Mouse (Mus musculus): ENCODE results near the gene Atm.

- TF ChIP-seq CTCF (conservative IDR thresholded peaks at IDR 0.05; ENCODE audit: low read length), result no peak
- TF ChIP-seq POU5F1 (IDR thresholded peaks at IDR 0.05; ENCODE audit: borderline replicate concordance, low read length), result no peak
- TF ChIP-seq NANOG (IDR thresholded peaks at IDR 0.05; ENCODE audit: borderline replicate concordance, low read length), result no peak
Measured at GRCm38 (mm10) chr9:53485886-53486285, 50.7 kb downstream of the Atm start.

All from E14TG2a.4 (cell line).